Mouse (Mus musculus) CH12.LX (cell line): ENCODE measurements around the gene Myh1. TPM values are rescaled to one million over a fixed set of nuclear protein-coding genes. Genes with fewer than 3 reads are reported as not detected.

ENCODE experiments used
- DNase-seq: peaks from one replicate; pipeline ENCODE4 v3.0.0-alpha.2; 2013; ENCODE audit errors: extremely low read depth
- H3K27ac ChIP-seq: 2 replicates; pipeline ENCODE4 v1.5.1; 2012; ENCODE audit warnings: low read depth, mild to moderate bottlenecking, control low read depth, moderate library complexity; ENCODE audit not compliant: insufficient read depth
- H3K27me3 ChIP-seq: replicated peaks from 2 replicates; pipeline ENCODE3; 2012; ENCODE audit warnings: inconsistent platforms
- H3K36me3 ChIP-seq, 2 experiments: replicated peaks in 1 of 2; 2 replicates each; pipeline versions ENCODE3 to v1.6.1; 2012; ENCODE audit warnings: inconsistent platforms in 1 of 2, low read length in 1 of 2, mild to moderate bottlenecking in 1 of 2, mixed read lengths in 1 of 2, moderate library complexity in 1 of 2; ENCODE audit not compliant: control insufficient read depth in 1 of 2, insufficient read depth in 1 of 2
- H3K4me1 ChIP-seq, 2 experiments: 2 replicates each; pipeline ENCODE4 v1.6.1; 2012; ENCODE audit warnings: inconsistent platforms in 1 of 2, moderate library complexity in 1 of 2; ENCODE audit not compliant: insufficient read depth in 2 of 2, control insufficient read depth in 1 of 2
- H3K4me2 ChIP-seq: 2 replicates; pipeline ENCODE4 v1.6.1; 2012; ENCODE audit warnings: low read depth, mild to moderate bottlenecking, control low read depth; ENCODE audit not compliant: poor library complexity, insufficient read depth, severe bottlenecking
- H3K4me3 ChIP-seq, 3 experiments: fragments of 150-350 bp in 1 of 3; sonication (generic) in 1 of 3; replicated peaks in 1 of 3; 2 replicates each; pipeline versions ENCODE3 to v1.5.1; 2011 to 2012; ENCODE audit warnings: low read depth in 2 of 3, low read length in 2 of 3, mild to moderate bottlenecking in 2 of 3, moderate library complexity in 2 of 3, control low read depth in 1 of 3, improper control_type of control experiment in 1 of 3, inconsistent platforms in 1 of 3, mixed read lengths in 1 of 3; ENCODE audit not compliant: poor library complexity in 1 of 3
- H3K79me2 ChIP-seq: replicated peaks from 2 replicates; pipeline ENCODE4 v1.6.1; 2012; ENCODE audit warnings: mild to moderate bottlenecking, moderate library complexity; ENCODE audit not compliant: control insufficient read depth, poor library complexity, insufficient read depth, severe bottlenecking; ENCODE audit errors: extremely low read depth
- H3K9ac ChIP-seq: 2 replicates; pipeline ENCODE4 v1.6.1; 2012; ENCODE audit warnings: low read depth, mild to moderate bottlenecking, control low read depth, moderate library complexity; ENCODE audit not compliant: insufficient read depth
- H3K9me3 ChIP-seq: replicated peaks from 2 replicates; pipeline ENCODE3; 2012; ENCODE audit warnings: low read length, inconsistent platforms, mixed read lengths
- BHLHE40 ChIP-seq: IDR thresholded peaks from 2 replicates; pipeline ENCODE4 v1.6.1; 2011; ENCODE audit warnings: mild to moderate bottlenecking, low read depth, low read length, improper control_type of control experiment
- CHD2 ChIP-seq: IDR thresholded peaks from 2 replicates; pipeline ENCODE4 v1.6.1; 2011; ENCODE audit warnings: low read length, improper control_type of control experiment
- CTCF ChIP-seq, 2 experiments: IDR thresholded peaks in 1 of 2; conservative IDR thresholded peaks in 1 of 2; 2 replicates each; pipeline ENCODE4 v1.5.1; 2011 to 2012; ENCODE audit warnings: low read depth in 2 of 2, low read length in 2 of 2, improper control_type of control experiment in 1 of 2, inconsistent platforms in 1 of 2, mild to moderate bottlenecking in 1 of 2, moderate library complexity in 1 of 2
- E2F4 ChIP-seq: IDR thresholded peaks from 2 replicates; pipeline ENCODE4 v1.6.1; 2011; ENCODE audit warnings: low read depth, low read length, improper control_type of control experiment; ENCODE audit not compliant: insufficient replicate concordance
- ETS1 ChIP-seq: conservative IDR thresholded peaks from 2 replicates; pipeline ENCODE4 v1.6.1; 2012; ENCODE audit warnings: low read depth, mild to moderate bottlenecking, inconsistent platforms, low read length, improper control_type of control experiment, moderate library complexity
- GABPA ChIP-seq: IDR thresholded peaks from 2 replicates; pipeline ENCODE4 v1.6.1; 2012; ENCODE audit warnings: low read depth, low read length, improper control_type of control experiment, inconsistent platforms; ENCODE audit not compliant: insufficient replicate concordance
- JUND ChIP-seq: conservative IDR thresholded peaks from 2 replicates; pipeline ENCODE4 v1.6.1; 2011; ENCODE audit warnings: low read depth, low read length, improper control_type of control experiment
- MAFK ChIP-seq: IDR thresholded peaks from 2 replicates; pipeline ENCODE4 v1.6.1; 2011; ENCODE audit warnings: low read length, improper control_type of control experiment; ENCODE audit not compliant: insufficient replicate concordance
- MEF2A ChIP-seq: IDR thresholded peaks from 2 replicates; pipeline ENCODE4 v1.6.1; 2014; ENCODE audit warnings: low read depth, mild to moderate bottlenecking, inconsistent platforms, low read length, improper control_type of control experiment, borderline replicate concordance
- NELFE ChIP-seq: IDR thresholded peaks from 2 replicates; pipeline ENCODE4 v1.6.1; 2011; ENCODE audit warnings: low read depth, low read length, improper control_type of control experiment
- POLR2A ChIP-seq: IDR thresholded peaks from 2 replicates; pipeline ENCODE4 v1.6.1; 2011; ENCODE audit warnings: low read depth, mild to moderate bottlenecking, improper control_type of control experiment, low read length
- TBP ChIP-seq: conservative IDR thresholded peaks from 2 replicates; pipeline ENCODE4 v1.6.1; 2011; ENCODE audit warnings: low read depth, low read length, improper control_type of control experiment
- TCF12 ChIP-seq: IDR thresholded peaks from 2 replicates; pipeline ENCODE4 v1.6.1; 2014; ENCODE audit warnings: low read depth, mild to moderate bottlenecking, inconsistent platforms, low read length, improper control_type of control experiment
- ZMIZ1 ChIP-seq: IDR thresholded peaks from 2 replicates; pipeline ENCODE4 v1.6.1; 2012; ENCODE audit warnings: low read depth, mild to moderate bottlenecking, inconsistent platforms, low read length, improper control_type of control experiment
- dilution Hi-C: fragments of 300-500 bp; cut with MboI; formaldehyde crosslinking; loops from 2 replicates; pipeline ENCODE4 v1.14.3; 2020; ENCODE audit warnings: low sequenced_read_pairs; ENCODE audit not compliant: extremely low pct_unique_long_range_greater_than_20kb, extremely low pct_ligation_motif_present
- in situ Hi-C: fragments of 300-500 bp; cut with MboI; formaldehyde crosslinking; loops from 3 replicates; pipeline ENCODE4 v1.14.3; 2019; ENCODE audit warnings: low sequenced_read_pairs, low pct_ligation_motif_present, low pct_unique_long_range_greater_than_20kb, mixed read lengths
- polyA plus RNA-seq: library from polyadenylated mRNA; unstranded; fragments of >175 nt; gene quantifications from 2 replicates; pipeline ENCODE4 v1.2.1, GENCODE M21; 2012; ENCODE audit warnings: low read depth; ENCODE audit not compliant: insufficient read length
- total RNA-seq, 2 experiments: library from RNA; depleted of rRNA; stranded (reverse); fragments of 300-350 nt in 1 of 2; fragments of >200 nt in 1 of 2; gene quantifications; 2 replicates each; pipeline ENCODE4 v1.2.3; 2012 to 2014

Myh1 gene
- 0.04 TPM in 2 replicates for total RNA-seq (2012; rRNA removed)
- total RNA-seq (2014; rRNA removed): 0.04 TPM in 1 of 2 replicates, not detected in the other
- 0.04 TPM in 1 of 2 replicates, not detected in the other for polyA plus RNA-seq

DNA sequence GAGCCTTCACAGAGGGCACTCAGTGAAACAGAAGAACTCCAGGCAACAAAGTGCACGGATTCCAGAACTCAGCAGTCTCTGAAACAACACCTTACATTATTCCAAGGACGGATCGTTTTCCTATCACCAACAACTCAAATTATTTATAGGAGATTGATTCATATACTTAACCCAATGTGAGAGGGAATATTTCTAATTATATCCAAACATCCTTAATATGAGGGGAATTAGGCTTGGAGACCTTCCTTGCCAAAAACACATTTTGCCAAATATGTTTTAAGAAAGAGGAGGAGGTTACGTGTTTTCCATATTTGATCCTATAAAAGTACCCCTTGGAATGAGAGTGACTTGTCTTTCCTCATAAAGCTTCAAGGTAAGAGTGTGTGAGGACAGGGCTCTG is at the start of gene Myh1:
Gene Myh1 (plus strand): TSS at position 301 of the 400 bp plus-strand sequence.
- in situ Hi-C loops (no loop called here), dilution Hi-C loops (no loop called here)
- Histone ChIP-seq H3K36me3 (no peaks in the 10 kb centered on the region), H3K27me3 (no peaks in the 10 kb centered on the region), H3K9ac (no peak within 1 kb of the TSS), H3K4me1 (no peaks in the 10 kb centered on the region), H3K27ac (no peak within 1 kb of the TSS), H3K79me2 (no peaks in the 10 kb centered on the region), H3K4me2 (peak within 1 kb of the TSS; percentile 18; the same call in 1 of the 2 replicates), H3K4me3 (no peak within 1 kb of the TSS), H3K9me3 (peaks cover 6% of the 10 kb centered on the region)
- no peak for DNase-seq
- TF ChIP-seq JUND (no peak), MEF2A (no peak), TCF12 (no peak), CHD2 (no peak), E2F4 (no peak), GABPA (no peak), ETS1 (no peak)

DNA sequence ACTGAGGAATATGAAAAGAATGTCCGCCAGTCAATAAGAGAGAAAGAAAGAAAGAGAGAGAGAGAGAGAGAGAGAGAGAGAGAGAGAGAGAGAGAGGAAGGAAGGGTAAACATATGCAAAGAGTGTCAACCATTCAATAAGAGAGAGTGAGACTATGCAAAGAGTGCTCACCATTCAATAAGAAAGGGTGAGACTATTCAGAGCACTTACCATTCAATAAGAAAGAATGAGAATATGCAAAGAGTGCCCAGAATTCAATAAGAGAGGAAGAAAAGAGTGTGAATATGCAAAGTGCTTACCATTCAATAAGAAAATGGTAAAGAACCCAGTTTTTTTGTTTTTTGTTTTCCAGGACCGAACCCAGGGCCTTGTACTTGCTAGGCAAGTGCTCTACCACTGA is 49.6 kb upstream of the Myh1 start:
- dilution Hi-C loops (no loop called here), in situ Hi-C loops (no loop called here)
- H3K36me3 ChIP-seq: peaks cover 21 to 48% of the 10 kb centered on the region in 2 experiments
- H3K9ac ChIP-seq: no peak overlapping the region
- H3K4me3 ChIP-seq: no peak overlapping the region
- no peak overlapping the region for H3K27ac ChIP-seq
- TF ChIP-seq NELFE (peak; percentile 55; the same call in 1 of the 2 replicates), POLR2A (peak; percentile 52), CHD2 (peak; percentile 46; the same call in 1 of the 2 replicates), GABPA (no peak), CTCF (conservative IDR thresholded peaks at IDR 0.05 in 1 of 2, IDR thresholded peaks at IDR 0.05 in 1 of 2; ENCODE audit: low read depth in 2 of 2, low read length in 2 of 2) (no peak), BHLHE40 (no peak), MAFK (no peak), ZMIZ1 (peak; percentile 27), TBP (no peak), MEF2A (no peak)
- no peak overlapping the region for H3K4me2 ChIP-seq
- no peak for DNase-seq
- H3K27me3 ChIP-seq: no peaks in the 10 kb centered on the region
- no peaks in the 10 kb centered on the region for H3K9me3 ChIP-seq
- peaks cover 4 to 46% of the 10 kb centered on the region in 2 experiments; a peak in 2 of 4 replicates for H3K4me1 ChIP-seq
- no peaks in the 10 kb centered on the region; the same call in 1 of the 2 replicates for H3K79me2 ChIP-seq
